ENCODE assay signal across 12 mouse cellular contexts in the genomic region with DNA sequence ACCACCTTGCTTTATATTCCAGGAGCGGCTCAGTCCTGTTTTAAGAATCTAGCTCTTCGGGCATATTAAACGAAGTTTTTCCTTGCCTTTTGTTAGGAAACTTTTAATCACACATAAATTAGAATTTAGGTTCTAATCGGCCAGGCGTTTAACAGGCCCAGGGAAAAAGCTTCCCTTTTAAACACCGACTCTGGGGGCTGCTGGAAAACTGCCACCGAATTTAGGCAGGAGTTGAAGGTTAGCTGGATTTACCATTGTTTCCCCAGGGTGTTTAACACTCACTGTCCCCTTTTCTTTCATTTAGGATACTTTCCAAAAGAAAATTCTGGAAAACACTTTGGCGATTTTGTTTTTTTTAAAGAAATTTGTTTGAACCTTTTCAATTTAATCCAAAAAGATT. TPM values are rescaled to one million over a fixed set of nuclear protein-coding genes. Genes with fewer than 3 reads are reported as not detected.
DNase-seq lines count a peak whose midpoint lies in the region; ATAC-seq and TF ChIP-seq lines count a peak whose summit lies in the region.
"Had no signal": no experiment of that assay in that cellular context is flagged by ENCODE, and none has a peak within 500 bp of the region (broad histone marks: within the 10 kb centered on the region; RNA-seq: fewer than 3 reads in every experiment).

No protein-coding gene starts in this region.

- H3K9me3 ChIP-seq in heart, postnatal 0 days (replicated peaks; ENCODE audit: control insufficient read depth, low read length) = no peaks in the 10 kb centered on the region
- H3K9me3 ChIP-seq in forebrain, embryonic 15.5 days = no peaks in the 10 kb centered on the region
- no peaks in the 10 kb centered on the region for H3K9me3 ChIP-seq in midbrain, embryonic 10.5 days (replicated peaks)
- H3K9me3 ChIP-seq: G1E had no signal

- intact Hi-C loops in heart, postnatal 36 days (cut with DNase I) = loop anchor here (5.0 kb wide), 1 partner anchor 60 kb away; no protein-coding TSS in a partner anchor

- peaks cover 6% of the 10 kb centered on the region for H3K4me1 ChIP-seq in heart, postnatal 0 days (ENCODE audit: control insufficient read depth, insufficient read depth)
- peaks cover 13% of the 10 kb centered on the region for H3K4me1 ChIP-seq in forebrain, embryonic 15.5 days
- H3K4me1 ChIP-seq in midbrain, embryonic 10.5 days = peaks cover 21% of the 10 kb centered on the region

- H3K4me3 ChIP-seq in heart, postnatal 0 days (ENCODE audit: low read depth, low read length) = 0 out of 2 replicates have a peak overlapping the region, but pooled peaks have one; percentile 11
- H3K4me3 ChIP-seq in forebrain, embryonic 15.5 days = peak overlapping the region; percentile 42
- peak overlapping the region; percentile 58 for H3K4me3 ChIP-seq in midbrain, embryonic 10.5 days
- H3K4me3 ChIP-seq: erythroblast, embryonic 14.5 days had no signal

- TF ChIP-seq POLR2A in brain, embryonic 14.5 days (IDR thresholded peaks at IDR 0.05; ENCODE audit: borderline replicate concordance, extremely low read depth, insufficient read depth, insufficient read length, poor library complexity, severe bottlenecking) = no peak

- peak overlapping the region; percentile 22; the same call in 1 of the 2 replicates for H3K4me2 ChIP-seq in heart, postnatal 0 days (ENCODE audit: low read depth, low read length)
- H3K4me2 ChIP-seq in forebrain, embryonic 15.5 days (replicated peaks) = peak overlapping the region; percentile 73

- no peak for TF ChIP-seq EP300 in heart, postnatal 0 days (IDR thresholded peaks at IDR 0.05; ENCODE audit: low read depth)

- no peaks in the 10 kb centered on the region for H3K36me3 ChIP-seq in heart, postnatal 0 days (replicated peaks; ENCODE audit: control insufficient read depth, insufficient read depth, low read length)
- H3K36me3 ChIP-seq in forebrain, embryonic 15.5 days = no peaks in the 10 kb centered on the region
- H3K36me3 ChIP-seq in midbrain, embryonic 10.5 days = no peaks in the 10 kb centered on the region
- H3K36me3 ChIP-seq: G1E had no signal

- TF ChIP-seq CTCF in heart, postnatal 0 days (IDR thresholded peaks at IDR 0.05; ENCODE audit: low read depth) = no peak
- no peak for TF ChIP-seq CTCF in brain, embryonic 14.5 days (IDR thresholded peaks at IDR 0.05; ENCODE audit: borderline replicate concordance, extremely low read depth, insufficient read depth, insufficient read length)

- H3K27ac ChIP-seq in heart, postnatal 0 days (ENCODE audit: low read depth) = no peak overlapping the region
- H3K27ac ChIP-seq in forebrain, embryonic 15.5 days (replicated peaks) = peak overlapping the region; percentile 96
- H3K27ac ChIP-seq in midbrain, embryonic 10.5 days (replicated peaks) = peak overlapping the region; percentile 73; the same call in 1 of the 2 replicates

- peaks cover 28% of the 10 kb centered on the region for H3K27me3 ChIP-seq in heart, postnatal 0 days (ENCODE audit: control insufficient read depth, insufficient read depth, low read length)
- H3K27me3 ChIP-seq in forebrain, embryonic 15.5 days = no peaks in the 10 kb centered on the region
- H3K27me3 ChIP-seq in midbrain, embryonic 10.5 days (ENCODE audit: low read depth, poor library complexity, severe bottlenecking) = peaks cover 36% of the 10 kb centered on the region

- whole genome bisulfite sequencing in heart, postnatal 0 days = 22% methylated on average over 8 of the region's 8 CpGs
- WGBS in forebrain, embryonic 15.5 days = 5% methylated on average over 8 of the region's 8 CpGs
- WGBS in midbrain, embryonic 10.5 days = 15% methylated on average over 8 of the region's 8 CpGs

- DNase-seq in heart, postnatal 0 days (ENCODE audit: low spot score) = no peak
- no peak for DNase-seq in heart, postnatal 36 days
- peak; percentile 79 for DNase-seq in brain, embryonic 14.5 days (ENCODE audit: low read depth)
- no peak for DNase-seq in midbrain, embryonic 10.5 days (ENCODE audit: low spot score)
- DNase-seq in gastrocnemius, postnatal 10 days = no peak
- DNase-seq in yolk sac, embryonic 10.5 days (ENCODE audit: low spot score) = no peak
- DNase-seq in testis, postnatal 10 days (ENCODE audit: low spot score) = no peak
- DNase-seq: adrenal gland, postnatal 36 days had no signal

- H3K9ac ChIP-seq in heart, postnatal 0 days (replicated peaks; ENCODE audit: low read depth, low read length) = no peak overlapping the region
- H3K9ac ChIP-seq in forebrain, embryonic 15.5 days (replicated peaks) = peak overlapping the region; percentile 64

- ATAC-seq in heart, postnatal 0 days (ENCODE audit: insufficient read depth, low read depth) = no peak
- no peak for ATAC-seq in forebrain, embryonic 15.5 days (replicated peaks)

RNA-seq across cellular contexts. Expression of a gene that starts 3.7 kb away (rescaled TPM):
- not detected in 2 replicates for total RNA-seq in heart, postnatal 0 days (2014; rRNA removed; ENCODE audit: low replicate concordance)
- not detected in 2 replicates for polyA plus RNA-seq in heart, postnatal 0 days (2015; fragmentation: Nextera tagmentation; extraction: Ambion mirVana)
- not detected for total RNA-seq in heart, postnatal 36 days (2021)
- polyA plus RNA-seq in brain, embryonic 14.5 days (2012; rRNA removed) = 64.8 and 189 TPM in 2 replicates
- polyA plus RNA-seq in forebrain, embryonic 15.5 days (2015; fragmentation: Nextera tagmentation; extraction: Ambion mirVana) = 467 and 475 TPM in 2 replicates
- 0.05 TPM in 1 of 2 replicates, not detected in the other for polyA plus RNA-seq in midbrain, embryonic 10.5 days (2016; fragmentation: Nextera tagmentation; extraction: Ambion mirVana)
- under 1 TPM; 0.12 to 0.16 TPM for total RNA-seq in gastrocnemius, postnatal 10 days (2021)
- total RNA-seq: adrenal gland, postnatal 36 days; G1E had no signal
- polyA plus RNA-seq: erythroblast, embryonic 14.5 days; G1E; testis, adult 2 months had no signal

Comparison
In these comparisons a context has a peak if more than half of its experiments do, and no peak if none do; other contexts are left out.
1. RNA of a gene that starts 3.7 kb away (polyA plus RNA-seq): 467 to 475 TPM in forebrain, embryonic 15.5 days and 64.8 to 189 TPM in brain, embryonic 14.5 days; 0.05 TPM in midbrain, embryonic 10.5 days and not detected in heart, postnatal 0 days; every median in the first group is over 10 times any median in the second.
2. Peak in every context shown above with its lines, with median percentiles within 50 percentile points of each other: H3K4me3 ChIP-seq.